Mouse (Mus musculus) liver, embryonic 13.5 days (tissue): ENCODE results near the gene Capn8. TPM values are rescaled to one million over a fixed set of nuclear protein-coding genes. Genes with fewer than 3 reads are reported as not detected.

Source experiments
- ATAC-seq: fragments of 200-750 bp; cut with Nextera tagmentation; 2 replicates; pipeline ENCODE4 v1.8.0; 2017; ENCODE audit warnings: low read depth, mild to moderate bottlenecking, moderate number of reproducible peaks, moderate library complexity
- DNase-seq: peaks from one replicate; pipeline ENCODE4 v3.0.0; 2022
- H3K27ac ChIP-seq: fragments of 300-500 bp; sonication (generic); 2 replicates; pipeline ENCODE4 v1.5.1; 2015; ENCODE audit warnings: moderate library complexity, mild to moderate bottlenecking, inconsistent platforms
- H3K27me3 ChIP-seq: fragments of 300-500 bp; sonication (generic); 2 replicates; pipeline ENCODE4 v1.6.1; 2015; ENCODE audit warnings: mild to moderate bottlenecking, inconsistent platforms
- H3K36me3 ChIP-seq: fragments of 300-500 bp; sonication (generic); 2 replicates; pipeline ENCODE4 v1.6.1; 2015; ENCODE audit warnings: mild to moderate bottlenecking, inconsistent platforms
- H3K4me1 ChIP-seq: fragments of 300-500 bp; sonication (generic); replicated peaks from 2 replicates; pipeline ENCODE4 v1.6.1; 2015; ENCODE audit warnings: inconsistent platforms
- H3K4me2 ChIP-seq: fragments of 300-500 bp; sonication (generic); 2 replicates; pipeline ENCODE4 v1.6.1; 2015; ENCODE audit warnings: inconsistent platforms, mild to moderate bottlenecking, moderate library complexity
- H3K4me3 ChIP-seq: fragments of 300-500 bp; sonication (generic); replicated peaks from 2 replicates; pipeline ENCODE4 v1.5.1; 2015; ENCODE audit warnings: mild to moderate bottlenecking, inconsistent platforms
- H3K9ac ChIP-seq: fragments of 300-500 bp; sonication (generic); 2 replicates; pipeline ENCODE4 v1.6.1; 2015; ENCODE audit warnings: mild to moderate bottlenecking, inconsistent platforms
- H3K9me3 ChIP-seq: fragments of 300-500 bp; sonication (generic); replicated peaks from 2 replicates; pipeline ENCODE4 v1.6.1; 2016; ENCODE audit warnings: inconsistent platforms
- WGBS: fragments of 180-500 bp; shearing (Covaris S2); methylation state at CpG from one replicate; pipeline ENCODE4 v1.1.7; 2015; ENCODE audit not compliant: insufficient replicate concordance; 5-methylcytosine and 5-hydroxymethylcytosine counted together
- polyA plus RNA-seq: library from polyadenylated mRNA; unstranded; fragments of >200 nt; fragmentation: Nextera tagmentation; extraction: Ambion mirVana; gene quantifications from 2 replicates; pipeline ENCODE4 v1.2.1, GENCODE M21; 2015

Capn8 gene
- polyA plus RNA-seq, 1 experiment from 2014 or later = not detected

- H3K27me3 ChIP-seq = no peaks in the 10 kb centered on the region
- H3K4me1 ChIP-seq = peaks cover 4% of the 10 kb centered on the region; the same call in 1 of the 2 replicates
- WGBS = 33% methylated on average over 7 of the region's 7 CpGs
- H3K4me3 ChIP-seq = no peak overlapping the region
- DNase-seq (no peak), ATAC-seq (no peak)
- H3K27ac ChIP-seq = no peak overlapping the region
- H3K9me3 ChIP-seq = no peaks in the 10 kb centered on the region
- H3K36me3 ChIP-seq = no peaks in the 10 kb centered on the region
- H3K9ac ChIP-seq = no peak overlapping the region
- no peak overlapping the region for H3K4me2 ChIP-seq
These were observed 95.6 kb downstream of the Capn8 start for GRCm38 (mm10) chr1:182660365-182660764.

GRCm38 (mm10) chr1:182663671-182664070, 98.9 kb downstream of the Capn8 start:
- 63% methylated on average over 11 of the region's 11 CpGs for WGBS
- Histone ChIP-seq H3K9me3 (no peaks in the 10 kb centered on the region), H3K36me3 (no peaks in the 10 kb centered on the region), H3K4me1 (peaks cover 4% of the 10 kb centered on the region; the same call in 1 of the 2 replicates), H3K9ac (no peak overlapping the region), H3K4me3 (no peak overlapping the region), H3K27me3 (no peaks in the 10 kb centered on the region), H3K4me2 (no peak overlapping the region), H3K27ac (no peak overlapping the region)
- ATAC-seq = no peak
- no peak for DNase-seq

- H3K4me3 ChIP-seq = no peak overlapping the region
- H3K27ac ChIP-seq = no peak overlapping the region
- no peaks in the 10 kb centered on the region for H3K9me3 ChIP-seq
- DNase-seq (no peak), ATAC-seq (no peak)
- no peaks in the 10 kb centered on the region for H3K27me3 ChIP-seq
- no peak overlapping the region for H3K4me2 ChIP-seq
- WGBS = 43% methylated on average over 4 of the region's 4 CpGs
- H3K4me1 ChIP-seq = peaks cover 4% of the 10 kb centered on the region; the same call in 1 of the 2 replicates
- H3K36me3 ChIP-seq = no peaks in the 10 kb centered on the region
- H3K9ac ChIP-seq = no peak overlapping the region
These were observed 100.0 kb downstream of the Capn8 start for GRCm38 (mm10) chr1:182664841-182665240.

GRCm38 (mm10) chr1:182667281-182667680, 102.5 kb downstream of the Capn8 start:
- no peaks in the 10 kb centered on the region for H3K27me3 ChIP-seq
- H3K9me3 ChIP-seq = no peaks in the 10 kb centered on the region
- DNase-seq = no peak
- no peak overlapping the region for H3K4me2 ChIP-seq
- no peak overlapping the region for H3K9ac ChIP-seq
- H3K4me1 ChIP-seq = no peaks in the 10 kb centered on the region; the same call in 1 of the 2 replicates
- no peak overlapping the region for H3K27ac ChIP-seq
- no peak for ATAC-seq
- H3K36me3 ChIP-seq = no peaks in the 10 kb centered on the region
- H3K4me3 ChIP-seq = no peak overlapping the region
- WGBS = 68% methylated on average over 3 of the region's 3 CpGs

GRCm38 (mm10) chr1:182669741-182670140, 104.9 kb downstream of the Capn8 start:
- H3K36me3 ChIP-seq = no peaks in the 10 kb centered on the region
- DNase-seq = no peak
- ATAC-seq = no peak
- peak overlapping the region; percentile 19; the same call in 1 of the 2 replicates for H3K27ac ChIP-seq
- H3K4me3 ChIP-seq = no peak overlapping the region
- H3K27me3 ChIP-seq = no peaks in the 10 kb centered on the region
- no peaks in the 10 kb centered on the region for H3K9me3 ChIP-seq
- H3K4me1 ChIP-seq = no peaks in the 10 kb centered on the region
- WGBS = 69% methylated on average over 11 of the region's 11 CpGs
- no peak overlapping the region for H3K4me2 ChIP-seq
- no peak overlapping the region for H3K9ac ChIP-seq

GRCm38 (mm10) chr1:182670563-182671342, 105.9 kb downstream of the Capn8 start:
- 25% methylated on average over 11 of the region's 11 CpGs for WGBS

GRCm38 (mm10) chr1:182671343-182671624, 106.5 kb downstream of the Capn8 start:
- 30% methylated on average over 4 of the region's 4 CpGs for WGBS
- Histone ChIP-seq H3K36me3 (no peaks in the 10 kb centered on the region), H3K4me3 (no peak overlapping the region), H3K27ac (peak overlapping the region; percentile 8; the same call in 1 of the 2 replicates), H3K9ac (no peak overlapping the region), H3K4me1 (no peaks in the 10 kb centered on the region), H3K9me3 (no peaks in the 10 kb centered on the region), H3K4me2 (no peak overlapping the region), H3K27me3 (no peaks in the 10 kb centered on the region)
- ATAC-seq (no peak), DNase-seq (no peak)

More at GRCm38 (mm10) chr1:182670563-182671342, 105.9 kb downstream of the Capn8 start:
- Histone ChIP-seq H3K9me3 (no peaks in the 10 kb centered on the region), H3K4me1 (no peaks in the 10 kb centered on the region), H3K4me3 (no peak overlapping the region), H3K36me3 (no peaks in the 10 kb centered on the region), H3K27ac (0 out of 2 replicates have a peak overlapping the region, but pooled peaks have one; percentile 19), H3K4me2 (no peak overlapping the region), H3K27me3 (no peaks in the 10 kb centered on the region), H3K9ac (no peak overlapping the region)
- DNase-seq = no peak
- ATAC-seq = 0 out of 2 replicates have a peak, but pooled peaks have one; percentile 41

- Histone ChIP-seq H3K4me2 (no peak overlapping the region), H3K36me3 (no peaks in the 10 kb centered on the region), H3K9ac (no peak overlapping the region), H3K27ac (no peak overlapping the region), H3K4me3 (no peak overlapping the region), H3K4me1 (no peaks in the 10 kb centered on the region), H3K27me3 (no peaks in the 10 kb centered on the region), H3K9me3 (no peaks in the 10 kb centered on the region)
- ATAC-seq (no peak), DNase-seq (no peak)
- 72% methylated on average over 8 of the region's 8 CpGs for WGBS
These were observed 110.5 kb downstream of the Capn8 start for GRCm38 (mm10) chr1:182675346-182675745.

GRCm38 (mm10) chr1:182678151-182678550, 113.3 kb downstream of the Capn8 start:
- Histone ChIP-seq H3K9me3 (no peaks in the 10 kb centered on the region), H3K4me3 (no peak overlapping the region), H3K27ac (no peak overlapping the region), H3K36me3 (no peaks in the 10 kb centered on the region), H3K9ac (no peak overlapping the region), H3K4me2 (no peak overlapping the region), H3K4me1 (no peaks in the 10 kb centered on the region), H3K27me3 (no peaks in the 10 kb centered on the region)
- 70% methylated on average over 17 of the region's 17 CpGs for WGBS
- no peak for DNase-seq
- no peak for ATAC-seq

- DNase-seq (no peak), ATAC-seq (no peak)
- Histone ChIP-seq H3K4me2 (no peak overlapping the region), H3K4me3 (no peak overlapping the region), H3K9me3 (no peaks in the 10 kb centered on the region), H3K27ac (no peak overlapping the region), H3K4me1 (no peaks in the 10 kb centered on the region), H3K36me3 (no peaks in the 10 kb centered on the region), H3K9ac (no peak overlapping the region), H3K27me3 (no peaks in the 10 kb centered on the region)
- WGBS = 50% methylated on average over 3 of the region's 3 CpGs
These were observed 114.4 kb downstream of the Capn8 start for GRCm38 (mm10) chr1:182679169-182679568.

GRCm38 (mm10) chr1:182679582-182679981, 114.8 kb downstream of the Capn8 start:
- no peaks in the 10 kb centered on the region for H3K27me3 ChIP-seq
- no peaks in the 10 kb centered on the region for H3K9me3 ChIP-seq
- no peak overlapping the region for H3K27ac ChIP-seq
- no peak for ATAC-seq
- DNase-seq = no peak
- WGBS = 41% methylated on average over 7 of the region's 7 CpGs
- no peaks in the 10 kb centered on the region for H3K4me1 ChIP-seq
- H3K36me3 ChIP-seq = no peaks in the 10 kb centered on the region
- no peak overlapping the region for H3K9ac ChIP-seq
- H3K4me2 ChIP-seq = no peak overlapping the region
- H3K4me3 ChIP-seq = no peak overlapping the region
